Mouse (Mus musculus) frontal cortex, adult (tissue): ENCODE measurements around the gene Tfdp1.
"Not testable (repeated sequence)": the region's sequence is repeated elsewhere in the genome, so short reads cannot be mapped to it uniquely, and the experiment has no call there.

ENCODE experiments used
- ATAC-seq: cut with Nextera tagmentation; 2 replicates; pipeline ENCODE4 v1.9.2; 2017; ENCODE audit warnings: mild to moderate bottlenecking, moderate library complexity, mixed read lengths; ENCODE audit not compliant: low TSS enrichment

The Tfdp1 gene

GRCm38 (mm10) chr8:13338255-13338860, at the start of gene Tfdp1:
TSS of gene Tfdp1 (plus strand) at chr8:13338751.
- peak; percentile 83 for ATAC-seq

DNA sequence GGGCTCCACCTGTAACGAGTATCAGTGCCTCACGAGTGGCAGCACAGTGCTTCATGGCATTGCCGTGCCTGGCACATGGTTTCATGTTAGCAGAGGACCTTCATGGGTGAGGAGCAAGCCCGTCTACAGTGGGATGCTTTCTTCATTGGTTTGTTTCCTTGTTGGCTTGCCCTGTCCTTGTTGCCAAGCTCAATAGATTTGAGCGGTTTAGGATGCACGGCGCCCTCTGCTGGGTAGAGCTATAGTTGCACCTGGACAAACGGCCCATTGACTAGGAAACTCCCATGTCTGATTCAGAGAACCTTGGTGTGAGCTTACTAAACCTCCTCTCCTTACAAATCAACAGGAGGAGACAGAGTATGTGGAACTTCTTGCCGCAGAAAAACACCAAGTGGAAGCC, 46.2 kb upstream of the Tfdp1 start:
- no peak for ATAC-seq

GRCm38 (mm10) chr8:13293677-13294470, 44.7 kb upstream of the Tfdp1 start:
- no peak for ATAC-seq

DNA sequence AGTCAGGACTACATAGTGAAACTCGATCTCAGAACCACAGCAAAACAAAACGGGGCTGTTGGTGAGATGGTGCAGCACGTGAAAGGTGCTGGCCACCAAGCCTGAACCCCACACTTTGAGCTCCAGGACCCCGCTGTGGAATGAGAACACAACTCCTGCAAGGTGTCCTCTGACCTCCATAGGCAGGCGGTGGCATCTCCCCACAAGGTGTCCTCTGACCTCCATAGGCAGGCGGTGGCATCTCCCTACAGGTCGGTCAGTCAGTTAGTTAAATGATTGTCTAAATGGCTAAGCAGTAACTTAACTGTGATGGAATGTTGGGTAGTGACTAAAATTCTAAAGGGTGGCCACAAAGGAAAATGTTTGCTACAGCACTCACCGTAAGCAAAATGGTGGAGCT, 39.0 kb upstream of the Tfdp1 start:
- no peak for ATAC-seq

DNA sequence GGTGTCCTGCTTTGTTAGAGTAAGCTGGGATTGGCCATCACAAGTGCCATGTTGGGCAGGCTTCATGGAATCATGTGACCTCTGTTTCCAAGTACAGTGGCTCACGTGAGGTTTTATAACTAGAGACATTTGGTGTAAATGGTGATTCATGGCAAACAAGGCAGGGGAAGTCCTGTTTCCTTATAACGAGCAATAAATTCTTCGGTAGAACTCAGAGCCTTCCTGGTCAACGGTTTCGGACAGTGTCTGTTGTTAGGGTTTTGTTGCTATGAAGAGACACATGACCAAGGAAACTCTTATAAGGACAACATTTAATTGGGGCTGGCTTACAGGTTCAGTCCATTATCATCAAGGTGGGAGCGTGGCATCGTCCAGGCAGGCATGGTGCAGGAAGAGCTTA, 37.5 kb upstream of the Tfdp1 start:
- no peak for ATAC-seq

GRCm38 (mm10) chr8:13305459-13305858, 33.1 kb upstream of the Tfdp1 start:
- peak; percentile 91 for ATAC-seq

DNA sequence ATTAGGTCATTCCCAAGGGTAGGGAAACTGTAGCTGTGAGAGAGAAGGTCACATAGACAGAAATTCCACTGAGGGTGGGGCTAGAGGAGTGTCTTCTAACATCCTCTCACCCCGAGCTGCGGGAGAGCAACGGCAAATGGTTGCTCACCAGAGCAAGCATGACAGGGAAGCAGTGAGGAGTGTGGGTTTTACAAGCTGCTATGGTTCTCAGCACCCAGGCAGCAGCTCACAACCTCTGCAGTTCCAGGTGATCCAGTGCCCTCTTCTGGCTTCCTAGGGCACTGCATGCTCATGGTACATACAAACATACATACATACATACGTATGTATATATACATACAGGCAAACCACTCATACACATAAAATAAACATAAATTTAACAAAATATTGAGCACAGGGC, 32.7 kb upstream of the Tfdp1 start:
- no peak for ATAC-seq

GRCm38 (mm10) chr8:13306309-13306909, 32.1 kb upstream of the Tfdp1 start:
- ATAC-seq = no peak

GRCm38 (mm10) chr8:13306916-13307315, 31.6 kb upstream of the Tfdp1 start:
- ATAC-seq = no peak

DNA sequence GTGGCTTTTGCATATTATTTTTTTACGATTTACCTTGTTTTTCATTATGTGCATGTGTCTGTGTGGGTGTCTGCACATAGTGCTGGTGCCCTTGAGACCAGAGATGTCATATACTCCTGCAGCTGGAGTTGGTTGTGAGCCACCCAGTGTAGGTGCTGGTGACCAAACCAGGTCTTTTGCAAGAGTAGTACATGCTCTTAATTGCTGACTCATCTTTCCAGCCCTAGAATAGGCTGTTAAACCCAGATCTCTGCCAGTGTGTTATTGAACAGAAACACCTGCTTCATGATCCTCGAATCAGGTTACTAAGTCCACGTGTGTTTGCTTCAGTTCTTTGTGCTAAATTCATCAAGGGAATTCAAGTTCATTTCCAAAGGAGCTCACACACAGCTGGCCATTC, 23.6 kb upstream of the Tfdp1 start:
- ATAC-seq = no peak

GRCm38 (mm10) chr8:13316671-13317070, 21.9 kb upstream of the Tfdp1 start:
- ATAC-seq = no peak

- ATAC-seq = no peak
These were observed 12.0 kb upstream of the Tfdp1 start for GRCm38 (mm10) chr8:13326598-13326997.

- ATAC-seq = no peak
These were observed 3.9 kb upstream of the Tfdp1 start for GRCm38 (mm10) chr8:13334671-13335070.

- ATAC-seq = not testable (repeated sequence)
These were observed 1.3 kb upstream of the Tfdp1 start for GRCm38 (mm10) chr8:13337245-13337644.

- 0 out of 2 replicates have a peak, but pooled peaks have one; percentile 13 for ATAC-seq
These were observed 873 bp upstream of the Tfdp1 start for GRCm38 (mm10) chr8:13337678-13338077.

DNA sequence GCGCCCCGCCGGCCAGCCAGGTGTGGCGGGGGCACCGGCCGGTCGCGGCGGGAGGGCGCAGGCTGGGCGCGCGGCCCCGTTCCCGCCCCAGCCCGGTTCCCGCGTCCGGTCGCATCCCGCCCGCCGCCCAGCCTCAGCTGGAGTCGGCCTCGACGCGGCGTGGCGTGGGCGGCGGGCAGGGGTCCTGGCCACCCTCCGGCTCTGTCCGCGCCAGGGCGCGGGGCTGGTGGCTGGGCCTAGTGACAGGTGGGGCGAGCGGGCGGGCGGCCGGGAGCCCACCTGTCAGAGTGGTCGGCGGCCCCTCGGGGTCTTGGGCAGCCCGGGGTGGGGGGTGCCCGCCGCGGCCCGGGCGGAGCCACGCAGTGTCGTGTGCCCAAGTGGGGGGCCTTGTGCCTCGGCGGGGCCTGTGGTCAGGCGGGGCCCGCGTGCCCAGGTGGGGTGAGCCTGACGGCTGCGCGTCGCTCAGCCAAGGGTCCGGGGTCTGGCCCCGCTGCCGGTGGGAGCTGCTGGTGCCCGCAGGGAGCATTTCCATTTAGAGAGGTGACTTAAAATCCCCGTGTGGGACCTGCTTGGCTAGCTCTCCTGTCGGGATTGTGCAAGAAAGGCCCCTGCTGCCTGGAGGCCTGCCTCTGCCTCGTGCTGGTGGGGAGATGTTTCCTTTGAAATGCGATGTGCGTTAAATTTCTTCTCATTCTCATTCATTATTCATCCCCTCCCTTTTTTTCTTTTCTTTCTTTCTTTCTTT, 522 bp downstream of the Tfdp1 start:
- peak; percentile 50 for ATAC-seq

GRCm38 (mm10) chr8:13339646-13339990, 1.1 kb downstream of the Tfdp1 start:
- no peak for ATAC-seq

DNA sequence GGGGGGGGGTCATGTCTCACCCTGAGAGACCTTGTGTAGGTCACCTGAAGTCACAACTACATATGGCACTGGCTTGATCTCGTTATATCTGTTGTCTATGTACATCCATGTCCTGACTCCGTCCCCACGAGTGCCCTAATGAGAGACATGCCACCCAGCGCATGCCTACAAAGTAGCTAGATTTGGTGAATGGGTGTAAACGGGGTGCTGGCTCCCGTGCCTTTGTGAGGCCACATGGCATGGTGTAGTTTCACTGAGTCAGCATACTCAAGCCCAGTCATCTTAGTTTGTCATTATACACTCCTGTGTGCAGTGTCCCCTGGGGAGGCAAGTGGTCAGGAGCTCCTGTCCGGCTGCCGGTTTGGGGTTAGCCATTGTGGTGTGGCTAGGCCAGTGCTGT, 2.1 kb downstream of the Tfdp1 start:
- ATAC-seq = no peak

GRCm38 (mm10) chr8:13342340-13342739, 3.8 kb downstream of the Tfdp1 start:
- ATAC-seq = no peak

- ATAC-seq = no peak
These were observed 4.6 kb downstream of the Tfdp1 start for GRCm38 (mm10) chr8:13343134-13343533.

DNA sequence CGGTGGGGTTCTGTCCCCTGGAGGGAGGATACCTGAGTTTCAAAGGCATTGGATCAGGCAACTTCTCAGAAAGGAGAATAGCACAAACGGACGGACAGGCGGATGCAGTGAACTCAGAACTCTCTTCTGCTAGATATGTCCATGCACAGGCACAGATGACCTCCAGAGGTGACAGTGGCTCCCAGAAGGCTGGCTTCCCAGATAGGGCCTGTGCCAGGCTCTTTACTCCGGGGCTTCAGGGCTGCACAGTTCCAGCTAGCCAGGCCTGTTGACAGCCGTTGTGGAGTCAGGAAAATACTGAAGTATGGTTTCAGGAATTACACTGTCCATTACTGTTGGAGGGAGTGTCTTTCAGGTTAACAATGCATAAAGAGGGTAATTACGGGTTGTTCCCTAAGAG, 11.5 kb downstream of the Tfdp1 start:
- ATAC-seq = no peak

GRCm38 (mm10) chr8:13351593-13351992, 13.0 kb downstream of the Tfdp1 start:
- no peak for ATAC-seq
